Mouse (Mus musculus): Measurements from ENCODE around the gene Gm8947.
"Not testable (repeated sequence)": the region's sequence is repeated elsewhere in the genome, so short reads cannot be mapped to it uniquely, and the experiment has no call there.

Gene Gm8947

DNA sequence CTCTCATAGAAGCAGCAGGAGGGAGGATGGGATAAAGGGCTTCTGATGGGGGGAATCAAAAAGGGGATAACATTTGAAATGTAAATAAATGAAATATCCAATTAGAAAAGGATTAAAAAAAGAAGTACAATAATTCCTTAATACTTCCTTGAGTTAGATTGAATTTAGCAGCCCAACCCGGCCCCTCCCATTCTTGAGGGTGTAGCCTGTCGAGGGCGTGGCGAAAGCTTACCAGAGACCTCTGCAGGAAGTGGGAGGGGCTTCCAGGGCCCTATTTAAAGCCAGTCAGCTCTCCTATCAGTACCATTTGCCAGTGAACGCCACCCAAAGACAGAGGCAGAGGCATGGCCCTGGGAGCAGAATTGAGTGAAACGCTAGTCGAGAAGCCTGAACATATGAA, 9.9 kb upstream of the Gm8947 start, which contains the start of gene Gm47985:
Gene Gm47985, plus strand, starts transcription at position 272 of the 400 bp plus-strand sequence.
- not testable (repeated sequence) for DNase-seq

DNA sequence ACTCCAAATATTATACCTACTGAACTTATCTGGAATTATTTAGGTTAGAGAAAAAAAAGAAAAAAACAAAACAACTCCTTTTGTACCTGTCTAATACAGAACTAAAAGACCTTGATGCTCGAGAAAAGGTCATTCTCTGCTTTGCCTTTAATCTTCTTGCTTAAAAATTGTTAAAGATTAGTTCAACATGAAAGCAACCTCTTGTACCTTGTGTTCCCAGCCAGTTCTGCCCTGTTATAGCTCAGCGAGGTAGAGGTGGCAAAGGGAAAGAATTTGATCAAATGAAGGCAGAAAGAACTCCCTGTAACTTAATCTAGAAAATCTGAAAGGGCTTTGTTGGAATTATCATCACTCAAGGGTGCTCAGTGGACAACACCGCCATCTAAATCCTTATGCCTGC, 6.0 kb upstream of the Gm8947 start:
- DNase-seq: not testable (repeated sequence)

DNA sequence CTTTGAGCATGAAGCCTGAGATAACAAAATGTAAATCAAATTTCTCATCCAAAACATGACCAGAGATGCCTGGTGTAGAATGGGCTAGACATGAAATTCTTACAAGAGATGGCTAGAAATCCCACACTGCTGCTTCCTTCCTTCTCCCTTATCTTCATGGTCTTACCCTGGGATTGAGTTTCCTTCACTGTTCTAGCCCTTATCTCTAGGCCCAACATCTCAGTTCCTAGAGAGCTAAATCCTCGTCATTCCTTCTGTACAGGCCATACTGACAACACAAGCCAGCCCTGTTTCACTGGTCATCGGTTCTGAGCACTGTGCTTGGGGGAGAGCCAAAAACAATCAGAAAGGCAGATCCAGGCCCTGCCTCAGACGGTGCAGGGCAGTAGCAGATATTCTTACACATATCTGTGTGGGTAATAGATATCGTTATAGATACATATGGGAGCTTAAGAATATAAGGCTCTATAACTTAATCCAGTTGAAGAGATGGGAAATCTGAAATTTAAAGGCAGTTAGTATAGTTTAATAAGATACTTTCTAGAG, 5.2 kb upstream of the Gm8947 start:
- not testable (repeated sequence) for DNase-seq

DNA sequence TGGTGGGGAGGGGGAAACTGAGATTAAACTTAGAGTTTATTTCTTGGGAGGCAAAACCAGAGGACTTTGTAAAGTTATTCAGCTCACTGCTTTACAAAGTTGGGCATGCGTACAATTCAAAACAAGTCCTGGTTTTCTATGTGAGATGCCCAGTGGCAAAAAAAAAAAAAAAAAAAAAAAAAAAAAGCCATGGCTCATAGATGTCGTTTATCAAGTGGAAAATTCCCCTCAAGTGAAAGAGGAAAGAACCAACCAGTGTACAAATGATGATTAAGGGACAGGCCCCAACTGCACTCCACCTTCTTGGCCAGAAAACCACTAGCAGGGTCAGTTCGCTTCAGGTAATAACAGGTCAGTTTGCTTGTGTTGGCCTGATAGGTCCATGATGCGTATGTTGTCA, 3.7 kb upstream of the Gm8947 start:
- DNase-seq: no peak

DNA sequence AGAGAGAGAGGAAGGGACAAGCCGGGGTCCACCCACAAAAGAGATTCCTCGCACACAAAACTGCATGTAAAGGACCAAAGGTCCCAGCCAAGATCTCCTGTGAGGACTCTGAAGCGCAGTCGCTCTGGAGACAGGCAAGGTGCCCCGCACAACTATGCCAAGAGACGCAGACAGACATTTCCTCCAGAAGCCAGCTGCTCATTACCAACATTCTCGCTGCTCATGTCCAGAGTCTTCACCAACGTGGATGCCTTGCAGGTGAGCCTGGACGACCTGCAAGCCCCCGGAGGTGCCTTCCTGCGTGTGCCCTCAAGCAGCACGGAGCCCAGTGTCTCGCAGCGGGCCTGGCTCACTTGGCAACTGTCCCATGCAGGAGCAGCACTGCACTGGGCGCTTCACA, 563 bp downstream of the Gm8947 start:
- DNase-seq: not testable (repeated sequence)

DNA sequence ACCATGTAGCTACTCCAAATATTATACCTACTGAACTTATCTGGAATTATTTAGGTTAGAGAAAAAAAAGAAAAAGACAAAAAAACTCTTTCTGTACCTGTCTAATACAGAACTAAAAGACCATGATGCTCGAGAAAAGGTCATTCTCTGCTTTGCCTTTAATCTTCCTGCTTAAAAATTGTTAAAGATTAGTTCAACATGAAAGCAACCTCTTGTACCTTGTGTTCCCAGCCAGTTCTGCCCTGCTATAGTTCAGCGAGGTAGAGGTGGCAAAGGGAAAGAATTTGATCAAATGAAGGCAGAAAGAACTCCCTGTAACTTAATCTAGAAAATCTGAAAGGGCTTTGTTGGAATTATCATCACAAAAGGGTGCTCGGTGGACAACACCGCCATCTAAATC, 3.8 kb downstream of the Gm8947 start:
- not testable (repeated sequence) for DNase-seq

DNA sequence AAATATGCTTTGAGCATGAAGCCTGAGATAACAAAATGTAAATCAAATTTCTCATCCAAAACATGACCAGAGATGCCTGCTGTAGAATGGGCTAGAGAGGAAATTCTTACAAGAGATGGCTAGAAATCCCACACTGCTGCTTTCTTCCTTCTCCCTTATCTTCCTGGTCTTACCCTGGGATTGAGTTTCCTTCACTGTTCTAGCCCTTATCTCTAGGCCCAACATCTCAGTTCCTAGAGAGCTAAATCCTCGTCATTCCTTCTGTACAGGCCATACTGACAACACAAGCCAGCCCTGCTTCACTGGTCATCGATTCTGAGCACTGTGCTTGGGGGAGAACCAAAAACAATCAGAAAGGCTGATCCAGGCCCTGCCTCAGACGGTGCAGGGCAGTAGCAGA, 4.5 kb downstream of the Gm8947 start:
- DNase-seq: not testable (repeated sequence)

DNA sequence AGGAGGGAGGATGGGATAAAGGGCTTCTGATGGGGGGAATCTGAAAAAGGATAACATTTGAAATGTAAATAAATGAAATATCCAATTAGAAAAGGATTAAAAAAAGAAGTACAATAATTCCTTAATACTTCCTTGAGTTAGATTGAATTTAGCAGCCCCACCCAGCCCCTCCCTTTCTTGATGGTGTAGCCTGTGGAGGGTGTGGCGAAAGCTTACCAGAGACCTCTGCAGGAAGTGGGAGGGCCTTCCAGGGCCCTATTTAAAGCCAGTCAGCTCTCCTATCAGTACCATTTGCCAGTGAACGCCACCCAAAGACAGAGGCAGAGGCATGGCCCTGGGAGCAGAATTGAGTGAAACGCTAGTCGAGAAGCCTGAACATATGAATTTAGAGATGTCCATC, 5.9 kb downstream of the Gm8947 start, which contains the start of gene Gm47995:
Gene Gm47995, plus strand, starts transcription at position 329 of the 400 bp plus-strand sequence.
- not testable (repeated sequence) for DNase-seq

DNA sequence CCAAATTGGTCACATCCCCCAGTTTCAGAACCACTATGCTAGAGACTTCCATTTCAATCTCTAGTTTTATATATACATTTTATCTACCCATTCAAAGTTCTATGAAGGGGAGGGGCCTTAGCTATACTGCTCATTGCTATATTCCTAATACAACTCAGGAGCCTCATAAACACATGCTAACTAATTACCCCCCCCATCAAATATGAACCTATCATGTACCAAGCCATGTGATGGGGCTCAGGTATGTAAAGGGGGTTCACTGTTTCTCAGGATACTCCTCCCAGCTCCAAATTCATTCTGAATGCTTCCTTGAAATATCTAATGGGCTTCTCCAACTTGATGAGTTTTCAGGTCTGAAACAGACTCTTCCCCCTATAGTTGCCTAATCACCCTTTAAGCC, 8.4 kb downstream of the Gm8947 start:
- DNase-seq: not testable (repeated sequence)

DNA sequence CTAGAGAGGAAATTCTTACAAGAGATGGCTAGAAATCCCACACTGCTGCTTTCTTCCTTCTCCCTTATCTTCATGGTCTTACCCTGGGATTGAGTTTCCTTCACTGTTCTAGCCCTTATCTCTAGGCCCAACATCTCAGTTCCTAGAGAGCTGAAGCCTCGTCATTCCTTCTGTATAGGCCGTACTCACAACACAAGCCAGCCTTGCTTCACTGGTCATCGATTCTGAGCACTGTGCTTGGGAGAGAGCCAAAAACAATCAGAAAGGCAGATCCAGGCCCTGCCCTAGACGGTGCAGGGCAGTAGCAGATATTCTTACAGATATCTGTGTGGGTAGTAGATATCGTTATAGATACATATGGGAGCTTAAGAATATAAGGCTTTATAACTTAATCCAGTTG, 10.6 kb downstream of the Gm8947 start:
- not testable (repeated sequence) for DNase-seq

DNA sequence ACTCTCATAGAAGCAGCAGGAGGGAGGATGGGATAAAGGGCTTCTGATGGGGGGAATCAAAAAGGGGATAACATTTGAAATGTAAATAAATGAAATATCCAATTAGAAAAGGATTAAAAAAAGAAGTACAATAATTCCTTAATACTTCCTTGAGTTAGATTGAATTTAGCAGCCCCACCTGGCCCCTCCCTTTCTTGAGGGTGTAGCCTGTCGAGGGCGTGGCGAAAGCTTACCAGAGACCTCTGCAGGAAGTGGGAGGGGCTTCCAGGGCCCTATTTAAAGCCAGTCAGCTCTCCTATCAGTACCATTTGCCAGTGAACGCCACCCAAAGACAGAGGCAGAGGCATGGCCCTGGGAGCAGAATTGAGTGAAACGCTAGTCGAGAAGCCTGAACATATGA, 11.6 kb downstream of the Gm8947 start, which contains the start of gene 3110040M04Rik:
Gene 3110040M04Rik, plus strand, starts transcription at position 304 of the 400 bp plus-strand sequence.
- DNase-seq: not testable (repeated sequence)

DNA sequence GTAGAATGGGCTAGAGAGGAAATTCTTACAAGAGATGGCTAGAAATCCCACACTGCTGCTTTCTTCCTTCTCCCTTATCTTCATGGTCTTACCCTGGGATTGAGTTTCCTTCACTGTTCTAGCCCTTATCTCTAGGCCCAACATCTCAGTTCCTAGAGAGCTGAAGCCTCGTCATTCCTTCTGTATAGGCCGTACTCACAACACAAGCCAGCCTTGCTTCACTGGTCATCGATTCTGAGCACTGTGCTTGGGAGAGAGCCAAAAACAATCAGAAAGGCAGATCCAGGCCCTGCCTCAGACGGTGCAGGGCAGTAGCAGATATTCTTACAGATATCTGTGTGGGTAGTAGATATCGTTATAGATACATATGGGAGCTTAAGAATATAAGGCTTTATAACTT, 16.3 kb downstream of the Gm8947 start:
- DNase-seq: not testable (repeated sequence)

DNA sequence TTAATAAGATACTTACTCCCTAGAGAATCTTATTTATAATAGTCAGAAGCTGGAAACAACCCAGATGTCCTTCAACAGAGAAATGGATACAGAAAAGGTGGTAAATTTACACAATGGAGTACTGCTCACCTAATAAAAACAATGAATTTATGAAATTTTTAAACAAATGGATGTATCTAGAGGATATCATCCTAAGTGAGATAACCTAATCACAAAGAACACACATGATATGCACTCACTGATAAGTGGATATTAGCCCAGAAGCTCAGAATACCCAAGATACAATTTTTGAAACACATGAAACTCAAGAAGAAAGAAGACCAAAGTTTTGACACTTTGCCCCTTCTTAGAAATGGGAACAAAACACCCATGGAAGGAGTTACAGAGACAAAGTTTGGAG, 16.8 kb downstream of the Gm8947 start:
- not testable (repeated sequence) for DNase-seq

DNA sequence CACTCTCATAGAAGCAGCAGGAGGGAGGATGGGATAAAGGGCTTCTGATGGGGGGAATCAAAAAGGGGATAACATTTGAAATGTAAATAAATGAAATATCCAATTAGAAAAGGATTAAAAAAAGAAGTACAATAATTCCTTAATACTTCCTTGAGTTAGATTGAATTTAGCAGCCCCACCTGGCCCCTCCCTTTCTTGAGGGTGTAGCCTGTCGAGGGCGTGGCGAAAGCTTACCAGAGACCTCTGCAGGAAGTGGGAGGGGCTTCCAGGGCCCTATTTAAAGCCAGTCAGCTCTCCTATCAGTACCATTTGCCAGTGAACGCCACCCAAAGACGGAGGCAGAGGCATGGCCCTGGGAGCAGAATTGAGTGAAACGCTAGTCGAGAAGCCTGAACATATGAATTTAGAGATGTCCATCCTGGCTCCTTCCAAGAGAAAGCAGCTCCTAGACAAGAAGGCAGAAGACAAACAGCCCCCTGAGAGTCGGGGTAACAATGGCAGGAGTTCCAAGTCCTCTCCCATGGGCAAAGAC, 17.7 kb downstream of the Gm8947 start, which contains the start of gene Gm47996:
Gene Gm47996, plus strand, starts transcription at position 308 of the 532 bp plus-strand sequence.
- not testable (repeated sequence) for DNase-seq

DNA sequence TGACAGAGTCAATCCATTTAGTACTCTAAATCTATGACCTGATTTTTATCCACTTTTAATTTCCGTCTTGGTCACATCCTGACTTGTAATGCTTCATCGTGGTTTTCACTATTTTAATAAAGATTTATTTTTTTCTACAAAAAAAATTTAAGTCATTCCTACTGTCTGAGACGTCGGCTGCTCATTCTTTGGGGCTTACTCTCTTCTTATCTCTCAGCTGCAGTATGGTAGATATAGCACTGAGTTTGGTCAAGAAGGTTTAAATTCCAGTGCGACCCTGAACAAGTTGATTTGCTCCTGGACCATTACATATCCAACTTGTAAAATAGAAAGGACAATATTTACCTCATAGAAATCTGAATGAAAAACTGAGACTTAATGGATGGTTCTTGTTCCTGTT, 19.5 kb downstream of the Gm8947 start:
- DNase-seq: not testable (repeated sequence)

DNA sequence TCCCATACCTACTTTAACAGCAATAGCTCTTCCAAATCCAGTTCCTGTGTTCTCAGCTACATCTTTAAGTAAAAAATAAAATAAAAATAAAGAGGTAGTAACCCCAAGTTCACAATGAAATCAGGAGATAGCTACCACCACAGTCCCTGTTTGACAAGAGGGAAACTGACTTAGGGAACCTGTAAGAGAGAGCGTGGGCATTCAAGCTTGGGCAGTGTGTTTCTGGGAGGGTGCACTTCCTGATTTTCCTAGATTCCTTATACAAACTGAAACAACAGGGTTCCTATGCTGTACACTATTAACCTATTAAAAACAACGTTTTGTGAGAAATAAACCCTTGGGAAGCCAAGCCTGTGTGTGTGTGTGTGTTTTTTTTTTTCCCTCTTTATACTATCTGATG, 22.7 kb downstream of the Gm8947 start:
- DNase-seq: no peak

DNA sequence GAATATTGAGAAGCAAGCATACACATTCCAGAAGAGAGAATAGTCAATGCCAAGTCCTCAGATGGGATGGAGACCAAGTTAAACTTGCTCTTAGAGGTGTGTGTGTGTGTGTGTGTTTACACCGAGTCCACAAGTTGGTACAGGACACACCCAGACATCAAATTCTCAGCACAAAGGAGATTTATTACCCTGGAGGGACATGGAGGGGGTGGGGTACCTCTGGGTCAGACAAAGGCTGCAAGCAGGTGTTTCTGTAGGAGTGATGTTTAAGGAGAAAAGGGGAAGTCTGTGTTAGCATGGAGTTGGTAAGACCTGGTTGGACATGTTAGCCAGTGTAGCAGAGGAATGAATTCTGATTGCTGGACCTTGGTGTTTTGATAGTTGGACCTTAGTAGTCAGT, 23.8 kb downstream of the Gm8947 start:
- DNase-seq: peak in 1 of 2 experiments; percentile 22

DNA sequence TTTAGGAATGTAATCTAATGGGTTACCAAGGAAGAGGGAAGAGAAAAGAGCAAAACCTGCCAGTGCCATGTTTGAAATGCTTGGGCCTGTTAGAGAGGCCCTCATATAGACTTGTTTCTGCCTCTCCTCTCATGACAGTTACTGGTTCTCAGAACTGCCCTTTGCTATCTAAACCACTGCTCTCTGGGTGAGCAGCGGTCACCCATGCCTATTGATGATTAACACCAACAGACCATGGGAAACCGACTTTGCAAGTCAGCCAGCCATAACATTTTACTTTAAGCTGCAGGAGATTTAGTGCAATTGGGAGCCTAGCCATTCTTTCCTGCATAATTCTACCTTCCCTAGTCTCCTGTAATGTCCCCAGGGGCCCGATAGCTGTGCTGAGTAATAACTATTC, 24.2 kb downstream of the Gm8947 start:
- peak; percentile 42 to 66 for DNase-seq

DNA sequence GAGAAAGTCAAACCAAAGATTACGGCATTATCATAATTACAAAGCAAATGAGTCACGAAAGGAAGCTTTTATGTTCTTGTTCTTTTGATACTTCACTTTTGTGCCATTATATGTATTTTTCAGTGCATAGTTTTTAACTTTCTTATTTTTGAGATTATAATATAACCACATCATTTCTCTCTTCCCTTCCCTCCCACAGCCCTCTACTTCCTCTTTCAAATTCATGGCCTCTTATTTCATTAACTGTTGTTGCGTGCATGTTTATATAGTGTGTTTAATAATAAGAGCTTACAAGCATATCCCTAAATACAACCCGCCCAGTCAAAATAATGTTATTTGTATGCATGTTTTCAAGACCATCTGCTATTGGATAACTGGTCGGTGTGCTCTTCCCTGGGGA, 26.9 kb downstream of the Gm8947 start:
- DNase-seq: no peak

DNA sequence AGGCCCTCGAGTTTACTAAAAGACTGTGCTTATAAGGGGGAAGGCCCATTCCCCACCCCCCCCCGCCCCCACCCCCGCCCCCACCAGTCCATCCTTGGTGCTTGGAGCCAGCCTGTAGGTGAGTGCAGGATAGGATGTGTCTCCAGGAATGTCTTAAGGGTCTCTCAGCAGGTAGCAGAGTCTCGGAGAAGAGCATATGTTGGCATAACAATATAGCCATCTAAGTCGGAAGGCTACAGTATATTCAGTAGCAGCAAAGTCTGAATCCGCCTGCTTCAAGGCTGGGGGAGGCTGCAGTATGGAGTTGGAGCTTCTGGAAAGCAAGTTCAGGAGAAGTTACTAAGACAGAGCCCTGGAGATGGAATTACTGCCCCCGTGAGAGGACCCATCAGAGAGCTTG, 27.9 kb downstream of the Gm8947 start:
- DNase-seq: no peak

DNA sequence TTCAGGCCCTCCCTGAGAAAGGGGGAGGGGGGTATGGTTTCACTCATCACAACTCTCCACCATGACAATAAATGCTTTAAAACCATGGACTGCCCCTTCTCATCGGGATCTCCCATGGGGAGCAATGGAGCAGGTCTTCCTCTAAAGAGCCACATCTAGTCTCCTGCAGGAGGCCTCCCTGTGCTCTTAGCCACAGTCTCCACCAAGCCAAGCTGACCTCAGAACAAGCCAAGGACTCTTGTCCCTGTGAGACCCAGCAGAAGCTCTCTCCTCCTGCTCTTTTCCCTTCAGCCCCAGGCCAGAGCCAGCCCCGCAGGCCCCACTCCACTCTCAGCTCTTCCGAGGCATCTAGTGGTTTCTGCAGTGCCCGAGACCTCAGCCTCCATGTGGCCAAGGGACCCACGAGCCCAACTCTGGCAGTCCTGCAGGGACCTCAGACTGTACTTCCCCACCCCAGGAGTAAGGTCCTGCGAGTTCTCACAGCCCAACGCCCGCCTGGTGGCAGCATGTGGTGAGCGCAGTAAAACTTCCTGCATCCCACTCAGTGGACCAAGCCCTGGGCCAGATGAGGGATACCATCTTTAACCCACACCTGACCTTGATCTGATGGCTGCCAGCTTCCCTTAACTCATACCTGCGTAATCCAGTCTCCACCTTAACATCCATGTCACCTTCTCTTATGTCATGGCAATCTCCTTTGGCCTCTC, 30.5 kb downstream of the Gm8947 start:
- DNase-seq: no peak

DNA sequence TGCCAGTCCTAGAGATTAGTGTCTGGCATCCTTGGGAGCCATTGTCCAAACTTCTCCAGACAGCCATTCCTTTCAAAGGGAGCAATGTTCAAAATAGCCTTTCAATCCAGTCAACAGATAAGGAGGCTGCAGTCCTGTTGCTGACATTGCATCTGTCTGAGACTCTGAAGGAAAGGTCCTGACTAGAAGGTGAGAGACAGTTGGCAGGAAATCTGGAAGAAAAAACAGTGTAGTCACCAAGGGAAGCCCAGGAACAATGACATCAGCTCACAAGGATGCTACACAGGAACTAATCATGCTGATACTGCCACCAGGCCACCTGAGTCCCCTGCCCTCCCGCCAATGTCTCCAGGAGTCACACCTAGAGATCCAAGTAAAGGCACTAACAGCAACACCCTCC, 31.2 kb downstream of the Gm8947 start:
- DNase-seq: no peak

DNA sequence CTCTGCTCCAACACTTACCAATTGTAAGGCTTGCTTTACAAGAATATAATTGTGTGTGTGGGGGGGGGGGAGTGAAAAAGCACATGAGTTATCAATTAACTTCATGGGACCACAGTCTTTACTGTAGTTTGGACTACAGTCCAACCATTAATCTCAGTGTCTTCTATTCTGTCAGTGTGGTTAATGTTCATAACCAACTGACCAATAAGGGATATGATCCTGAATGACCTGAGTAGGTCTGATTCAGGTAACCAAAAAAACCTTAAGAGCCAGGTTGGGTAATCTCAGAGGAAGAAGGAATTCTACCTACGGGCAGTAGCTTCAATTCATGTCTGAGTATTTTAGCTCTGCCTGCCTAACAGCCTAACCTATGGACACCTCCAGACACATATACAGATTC, 32.4 kb downstream of the Gm8947 start:
- DNase-seq: no peak

DNA sequence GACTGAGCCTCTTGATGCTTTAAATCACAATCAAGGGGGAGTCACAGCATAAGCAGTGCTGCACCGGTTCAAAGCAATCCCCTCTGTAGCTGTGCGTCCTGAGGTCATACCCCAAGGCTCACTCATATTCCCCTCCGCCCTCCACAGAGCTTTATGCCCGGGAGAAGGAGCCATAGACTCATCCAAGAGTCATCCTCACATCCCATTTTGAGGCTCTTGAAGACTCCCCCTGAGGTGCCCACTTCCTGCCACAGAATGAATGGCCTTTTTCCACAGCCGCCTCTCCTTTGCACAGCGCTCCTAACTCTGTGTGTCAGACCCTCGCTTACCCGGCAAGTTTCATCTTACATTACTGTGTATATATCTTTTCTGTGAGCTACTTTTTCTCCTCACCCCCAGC, 35.3 kb downstream of the Gm8947 start:
- DNase-seq: no peak
